Mouse (Mus musculus) layer of hippocampus, postnatal 25 days (tissue): ENCODE results near the gene Smc1b. TPM values are rescaled to one million over a fixed set of nuclear protein-coding genes. Genes with fewer than 3 reads are reported as not detected.
A peak's percentile ranks its signal among the peaks of the same experiment; 100 is the strongest.

Experiments
- DNase-seq, 2 experiments: peaks; one replicate each; pipeline ENCODE4 v3.0.0; 2022; ENCODE audit warnings: mixed read lengths in 2 of 2, low spot score in 1 of 2; ENCODE audit errors: extremely low spot score in 1 of 2
- total RNA-seq, 2 experiments: library from RNA; stranded (reverse); gene quantifications; 2 replicates each; pipeline ENCODE4 v1.2.3; 2021

Smc1b gene
- under 1 TPM in 1 of 2 experiments, not detected in 1; 0.16 TPM for total RNA-seq

DNA sequence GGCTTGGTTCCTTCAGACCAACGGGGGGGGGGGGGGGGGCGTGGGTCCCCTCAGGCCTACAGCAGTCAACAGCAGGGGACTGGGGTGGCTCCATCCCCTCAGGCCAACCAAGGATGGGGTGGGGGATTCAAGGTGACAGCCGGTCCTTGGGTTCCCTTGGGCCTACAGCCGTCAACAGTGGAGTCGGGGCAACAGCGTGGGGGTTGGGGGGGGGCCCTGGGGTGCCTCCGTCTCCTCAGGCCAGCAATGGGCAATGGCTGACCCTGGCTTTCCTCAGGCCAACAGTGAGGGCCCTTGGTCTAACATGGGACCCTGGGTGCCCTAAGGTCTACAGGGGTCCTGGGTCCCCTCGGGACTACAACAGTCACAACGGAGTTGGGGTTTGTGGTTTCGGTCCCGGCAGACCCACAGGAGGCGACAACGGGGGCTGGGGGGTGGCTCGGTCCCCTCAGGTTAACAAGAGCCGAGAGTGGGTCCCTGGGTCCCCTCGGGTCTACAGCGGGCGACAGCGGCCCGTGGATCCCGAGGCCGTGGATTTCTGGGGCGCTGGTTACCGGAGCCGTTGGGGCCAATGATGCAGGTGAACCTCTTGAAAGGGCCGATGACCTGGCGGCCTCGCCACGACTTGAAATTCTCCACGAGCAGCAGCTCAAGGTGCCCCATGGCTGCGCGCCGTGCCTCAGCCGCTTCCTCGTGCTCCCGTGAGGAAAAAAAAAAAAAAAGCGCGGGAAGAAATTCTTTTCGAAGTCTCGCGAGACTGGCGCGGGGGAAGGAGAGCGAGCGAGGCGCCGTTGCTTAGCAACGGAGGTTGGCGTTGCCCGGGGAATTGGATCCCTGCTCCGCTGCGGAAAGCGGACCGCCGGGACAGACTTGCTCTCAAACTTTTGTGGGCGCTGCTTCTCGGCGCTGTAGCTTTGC, at the start of gene Smc1b, which contains the start of gene Ribc2:
TSS of gene Smc1b (minus strand) at position 690 of the 918 bp plus-strand sequence.
TSS of gene Ribc2 (plus strand) at position 804 of the 918 bp plus-strand sequence.
- DNase-seq = peak; percentile 66 to 73

DNA sequence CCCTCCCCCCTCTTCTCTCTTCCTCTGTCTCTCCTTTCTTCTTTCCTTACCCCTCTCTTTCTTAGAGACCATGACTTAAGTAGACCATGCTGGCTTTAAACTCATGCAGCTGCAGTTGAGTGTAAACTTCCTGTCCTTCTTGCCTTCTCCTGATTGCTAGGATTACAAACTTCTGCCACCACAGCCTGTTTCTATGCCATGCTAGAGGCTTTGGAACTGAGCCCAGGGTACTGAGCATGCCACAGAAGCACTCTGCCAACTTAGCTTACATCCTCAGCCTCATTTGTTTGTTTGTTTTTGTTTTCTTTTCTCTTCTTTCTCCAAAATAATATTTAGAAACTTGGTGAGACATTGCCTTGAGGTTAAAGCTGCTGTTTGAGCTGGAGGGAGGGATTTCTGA, 48.6 kb upstream of the Smc1b start:
- no peak for DNase-seq

DNA sequence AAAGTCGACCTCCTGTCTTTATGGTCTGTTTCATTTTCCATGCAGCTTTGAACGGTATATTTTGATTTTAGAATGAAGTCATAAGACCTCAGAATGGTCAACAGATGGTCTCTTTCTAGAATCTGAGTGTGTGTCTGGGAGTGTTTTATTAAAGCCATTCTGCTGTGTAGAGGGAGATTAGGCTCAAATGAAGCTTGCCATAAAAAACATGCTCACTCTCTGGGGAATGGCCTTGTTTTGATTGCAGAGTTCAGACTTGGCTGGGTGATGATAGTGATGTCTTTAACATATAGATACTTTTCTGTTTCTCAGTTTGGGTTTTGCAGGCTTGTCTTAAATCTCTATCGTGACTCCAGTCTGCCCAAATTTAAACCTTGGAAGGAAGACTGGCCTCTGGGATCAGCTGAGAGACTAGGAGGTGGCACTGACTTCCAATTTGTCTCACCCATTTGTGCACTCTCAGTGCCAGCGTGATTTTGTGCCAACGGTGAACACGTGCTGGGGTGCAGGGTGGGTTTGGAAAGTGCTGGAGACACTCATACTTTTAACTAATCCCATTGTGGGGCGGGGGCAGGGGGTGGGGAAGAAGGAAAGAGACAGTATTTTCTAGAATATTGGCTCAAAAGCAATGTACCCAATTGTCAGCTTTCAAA, 47.9 kb upstream of the Smc1b start:
- no peak for DNase-seq

DNA sequence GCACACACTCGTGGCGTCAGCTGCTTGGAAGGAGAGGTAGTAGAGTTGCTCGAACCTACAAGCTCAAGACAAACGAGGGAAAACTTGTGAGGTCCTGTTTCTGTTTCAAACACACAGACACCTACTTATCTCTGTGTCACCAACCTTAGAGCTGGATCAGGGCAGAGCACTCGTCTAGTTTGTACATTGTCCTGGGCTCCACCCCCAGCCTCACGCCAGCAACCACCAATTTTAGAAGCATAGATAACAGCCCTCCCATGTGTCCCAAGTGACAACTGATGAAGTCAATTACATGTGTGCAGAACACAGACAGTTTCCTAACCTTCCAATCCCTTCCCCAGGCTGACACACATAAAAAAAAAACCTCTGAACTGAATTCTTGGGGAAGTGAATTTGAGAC, 46.4 kb upstream of the Smc1b start:
- DNase-seq = no peak

DNA sequence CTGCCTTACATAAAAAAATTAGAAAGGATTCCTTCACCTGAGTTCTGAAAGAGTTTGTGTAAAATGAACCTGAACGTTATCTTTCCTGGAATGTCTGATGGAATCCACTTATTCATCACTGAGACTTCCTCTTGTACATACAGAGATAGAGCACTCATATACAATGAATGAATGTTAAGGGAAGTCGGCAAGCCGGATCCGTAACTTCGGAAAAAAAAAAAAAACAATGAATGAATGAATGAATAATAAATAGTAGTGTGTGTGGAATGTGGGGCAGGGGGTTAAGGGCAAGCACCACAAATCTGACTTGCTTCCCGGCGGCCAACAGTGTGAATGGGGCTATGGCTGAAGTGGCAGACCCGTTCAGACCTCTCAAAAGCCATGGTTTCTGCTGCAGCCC, 45.8 kb upstream of the Smc1b start:
- peak in 1 of 2 experiments; percentile 50 for DNase-seq

DNA sequence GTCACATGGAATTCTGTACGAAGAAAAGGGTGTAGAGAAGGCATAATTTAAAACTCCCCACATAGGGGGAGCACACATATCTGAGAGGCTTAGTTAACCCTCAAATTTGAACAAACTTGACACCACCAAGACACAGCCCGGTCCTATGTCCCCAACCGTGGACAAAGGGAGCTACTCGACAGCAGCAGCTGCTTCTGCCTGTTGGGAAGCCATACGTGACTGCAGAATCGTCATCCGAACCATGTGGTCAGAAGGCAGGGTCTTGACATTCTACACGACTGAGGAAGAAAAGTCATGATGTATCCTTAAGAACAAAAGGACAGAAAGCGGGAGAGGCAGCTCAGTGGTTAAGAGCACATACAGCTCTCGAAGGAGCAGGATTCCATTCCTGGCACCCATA, 42.3 kb upstream of the Smc1b start:
- no peak for DNase-seq

DNA sequence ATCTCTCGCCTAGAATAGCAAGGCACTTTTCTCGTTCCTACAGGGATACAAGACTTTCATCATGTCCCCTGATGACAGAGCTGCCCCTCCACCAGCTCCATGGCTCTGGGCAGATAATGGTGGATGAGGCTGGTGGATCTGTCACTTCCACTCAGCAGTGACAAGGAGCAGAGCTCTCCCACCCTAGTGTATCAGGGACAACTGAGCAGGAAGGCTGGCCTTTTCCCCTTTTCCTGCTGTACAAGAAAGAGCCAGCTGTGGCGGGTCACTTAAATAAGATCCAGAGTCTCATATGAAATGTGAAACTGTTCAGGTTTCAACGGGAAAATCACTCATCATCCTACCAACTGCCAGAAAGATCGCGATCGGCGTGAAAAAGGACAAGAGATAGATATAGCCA, 41.7 kb upstream of the Smc1b start:
- no peak for DNase-seq

DNA sequence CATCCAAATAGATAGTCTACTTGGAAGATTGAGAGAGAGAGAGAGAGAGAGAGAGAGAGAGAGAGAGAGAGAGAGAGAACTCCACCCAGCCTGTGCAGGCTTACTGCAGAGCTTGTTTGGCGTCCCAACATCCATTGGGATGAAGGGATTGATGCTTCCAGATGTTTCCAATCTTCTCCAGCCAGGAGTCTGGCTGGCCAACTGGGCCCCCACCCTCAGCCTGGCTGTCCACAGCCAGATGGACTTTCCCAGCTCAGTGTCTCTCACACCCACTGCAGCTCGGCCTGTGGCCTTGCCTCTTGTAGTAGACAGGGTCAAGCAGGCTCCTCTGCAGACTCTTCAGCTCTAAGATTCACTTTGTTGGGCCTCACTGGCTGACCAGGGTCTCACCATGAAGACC, 40.3 kb upstream of the Smc1b start:
- DNase-seq = no peak

DNA sequence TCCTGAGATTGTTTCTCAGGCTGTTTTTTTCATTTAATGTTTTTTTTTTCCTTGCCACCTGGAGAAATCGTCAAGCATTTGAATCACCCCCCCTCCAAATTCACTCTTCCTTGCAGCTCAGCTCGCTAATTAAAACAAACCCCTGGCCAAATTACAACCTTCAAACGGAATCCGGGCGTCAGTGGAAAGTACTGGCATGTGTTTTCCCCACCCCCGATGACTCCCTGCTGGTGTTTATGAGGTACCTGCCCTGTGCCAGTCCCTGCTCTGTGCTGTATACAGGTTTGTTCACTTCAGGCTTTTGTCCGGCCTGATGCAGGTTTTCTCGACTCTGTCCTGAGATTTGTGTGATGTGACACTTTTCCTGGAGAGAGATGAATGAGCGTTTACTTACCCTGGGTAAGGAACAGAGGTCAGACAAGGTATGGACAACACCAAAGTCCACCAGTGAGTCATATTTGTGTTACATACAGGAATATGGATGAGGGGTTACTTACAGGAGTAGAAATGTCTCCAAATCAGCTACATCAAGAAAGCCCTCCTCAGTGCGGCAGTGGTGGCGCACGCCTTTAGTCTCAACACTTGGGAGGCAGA, 35.4 kb upstream of the Smc1b start:
- DNase-seq = no peak

DNA sequence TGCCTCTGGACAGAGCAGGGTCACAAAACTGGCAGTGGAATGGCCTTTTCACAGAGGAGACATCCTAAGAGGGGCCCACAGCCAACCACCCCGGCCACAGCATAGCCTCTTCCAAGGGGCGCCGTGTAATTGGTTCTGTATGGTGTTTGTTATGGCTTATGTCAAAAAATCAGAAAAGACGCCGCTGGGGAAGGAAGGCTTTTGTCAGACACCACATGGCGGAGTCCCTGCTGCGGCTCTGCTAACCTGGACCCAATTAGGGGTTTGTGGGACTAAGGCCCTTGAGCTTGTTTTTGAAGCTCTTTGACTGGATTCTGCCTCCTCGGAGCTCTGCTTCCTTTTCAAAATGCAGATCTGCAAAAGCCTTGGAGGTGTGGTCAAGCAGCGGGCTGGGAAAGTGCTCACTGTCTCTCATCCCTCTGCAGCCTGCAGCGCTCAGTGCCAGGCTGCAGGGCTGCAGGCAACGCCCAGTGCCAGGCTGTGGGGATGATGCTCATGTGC, 34.7 kb upstream of the Smc1b start:
- DNase-seq = no peak

DNA sequence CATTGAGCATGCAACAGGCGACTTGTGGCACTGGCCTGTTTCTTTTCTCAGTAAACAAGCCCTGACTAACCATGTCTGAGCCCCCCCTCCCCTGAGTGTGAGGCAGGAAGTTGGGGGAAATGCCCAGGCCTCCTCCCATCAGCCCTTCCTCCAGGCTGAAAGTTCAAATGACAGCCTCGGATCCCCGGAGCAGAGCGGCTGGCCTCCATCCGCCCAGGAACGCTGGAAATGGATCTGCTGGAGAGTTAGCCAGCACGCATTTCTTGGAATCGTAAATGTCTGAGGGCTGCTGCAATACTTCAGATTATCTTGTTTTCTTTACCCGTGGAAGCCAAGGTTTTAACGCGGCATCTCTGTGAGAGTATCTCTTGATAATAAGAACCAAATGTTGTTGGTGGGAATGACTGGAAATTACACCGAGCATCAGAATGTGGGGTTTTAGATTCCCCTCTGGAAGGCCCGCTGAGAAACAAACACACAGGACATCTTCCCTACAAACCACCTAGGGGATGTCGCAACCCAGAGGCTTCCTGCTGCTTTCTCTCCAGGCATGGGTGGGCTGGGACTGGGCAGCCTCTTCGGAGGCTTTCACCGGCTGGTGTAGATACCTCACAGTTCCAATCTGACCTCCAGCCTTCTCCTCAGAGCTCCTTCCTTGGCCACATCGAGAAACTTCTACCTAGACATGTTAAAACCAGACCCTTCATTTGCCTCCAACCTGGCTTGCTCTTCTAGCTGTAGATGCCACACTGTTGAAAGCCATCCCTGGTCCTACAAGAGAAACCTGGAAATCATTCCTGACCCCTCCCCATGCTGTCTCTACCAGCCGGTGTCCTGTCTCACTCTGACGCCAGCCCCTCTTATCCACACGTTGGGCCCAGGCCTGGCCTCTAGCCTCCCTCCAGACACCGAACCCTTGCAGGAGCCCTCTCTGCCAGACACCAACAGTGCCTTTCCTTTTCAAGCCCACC, 31.2 kb upstream of the Smc1b start:
- DNase-seq = no peak

DNA sequence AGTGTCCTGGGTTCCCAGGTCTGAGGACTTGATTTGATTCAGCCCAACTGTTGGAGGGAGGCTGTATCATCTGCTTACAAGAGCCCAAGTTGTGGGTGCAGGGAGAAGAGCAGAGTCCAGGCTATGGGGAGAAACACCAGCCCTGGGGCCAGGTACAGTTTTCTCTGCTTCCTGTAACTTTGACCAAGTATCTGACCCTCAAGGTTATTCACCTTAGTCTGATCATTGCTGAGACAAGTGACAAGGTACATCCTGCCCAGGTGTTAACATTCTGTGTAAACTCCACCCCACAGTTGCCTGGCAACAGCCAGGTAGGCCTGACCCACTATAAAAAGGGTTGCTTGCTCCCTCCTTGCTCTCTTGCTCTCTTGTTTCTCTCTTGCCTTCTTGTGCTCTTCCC, 29.7 kb upstream of the Smc1b start:
- DNase-seq = no peak

DNA sequence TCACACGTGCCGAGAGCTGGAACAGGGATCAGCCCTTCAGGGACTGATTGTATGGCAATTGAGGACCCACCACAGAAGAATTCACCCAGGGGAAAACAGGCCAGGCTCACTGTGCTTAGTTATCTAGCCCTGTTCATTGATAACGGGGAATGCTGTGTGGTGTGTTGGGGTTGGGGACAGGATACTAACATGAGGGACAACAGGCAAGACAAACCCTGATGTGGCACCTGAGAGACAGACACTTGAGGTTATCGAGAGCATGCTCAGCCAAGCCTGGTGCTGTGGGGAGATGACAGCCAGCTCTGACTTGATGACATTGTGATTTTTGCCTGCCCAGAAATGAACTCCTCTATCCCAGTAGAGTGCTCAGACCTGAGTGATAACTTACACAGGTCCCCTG, 24.4 kb upstream of the Smc1b start:
- no peak for DNase-seq

DNA sequence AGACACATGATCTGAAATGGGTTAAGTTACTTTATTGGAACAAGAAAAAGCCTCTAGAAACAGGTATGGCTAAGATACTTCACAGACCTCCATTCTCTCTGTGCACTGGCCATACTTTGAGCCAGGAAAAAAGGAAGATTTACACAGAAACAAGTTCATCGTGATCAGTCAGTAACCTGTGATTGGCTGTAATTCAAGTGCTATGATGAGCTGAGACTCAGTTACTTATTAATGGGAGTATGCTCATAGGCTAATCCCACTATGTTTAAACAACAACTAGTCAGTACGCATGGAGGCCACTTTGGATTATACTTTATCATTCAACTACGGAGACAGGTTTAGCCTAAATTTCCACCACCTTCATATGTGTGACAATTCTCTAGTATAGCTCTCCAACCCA, 22.3 kb upstream of the Smc1b start:
- DNase-seq = no peak

DNA sequence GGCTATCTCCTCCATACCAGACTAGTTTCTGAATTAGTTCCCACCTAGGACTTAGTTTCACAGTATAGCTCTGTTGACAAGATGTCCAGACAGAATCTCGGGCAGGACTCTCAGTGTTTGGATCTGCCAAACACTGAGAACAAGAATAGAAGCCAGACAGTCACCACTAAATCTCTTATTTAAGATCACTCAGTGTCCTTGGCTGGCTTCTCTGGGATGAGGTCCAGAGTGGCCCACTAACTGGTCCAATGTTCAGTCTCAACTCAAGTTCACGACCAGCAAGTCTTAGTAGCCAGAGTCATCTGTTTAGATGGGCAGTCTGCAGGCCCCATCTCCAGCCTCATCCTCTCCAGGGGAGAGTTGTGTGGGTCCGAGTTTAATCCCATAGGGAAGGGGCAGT, 20.8 kb upstream of the Smc1b start:
- DNase-seq = no peak

DNA sequence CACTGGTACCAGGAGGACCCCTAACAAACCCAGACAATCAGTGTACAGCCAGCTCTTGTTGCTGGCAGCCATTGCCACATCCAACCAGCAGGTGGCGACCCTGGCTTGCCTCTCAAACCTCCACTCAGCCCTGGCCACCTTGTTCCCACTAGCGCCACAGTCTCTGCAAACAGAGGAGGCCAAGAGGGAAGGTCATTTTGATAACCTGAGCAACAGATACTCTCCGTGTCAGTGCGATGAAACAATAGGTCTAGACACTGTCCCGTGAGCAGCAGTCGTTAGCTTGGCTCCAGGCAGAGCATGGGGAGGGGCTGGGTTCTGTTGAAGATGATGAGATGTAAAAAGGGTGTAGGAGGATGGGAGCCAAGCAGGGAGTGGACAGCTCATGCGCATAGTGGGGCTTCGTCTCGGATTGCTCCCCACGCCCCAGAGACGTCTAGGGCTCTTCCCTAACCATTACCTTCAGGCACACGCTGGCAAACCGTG, 19.7 kb upstream of the Smc1b start:
- DNase-seq = peak; percentile 71 to 86

DNA sequence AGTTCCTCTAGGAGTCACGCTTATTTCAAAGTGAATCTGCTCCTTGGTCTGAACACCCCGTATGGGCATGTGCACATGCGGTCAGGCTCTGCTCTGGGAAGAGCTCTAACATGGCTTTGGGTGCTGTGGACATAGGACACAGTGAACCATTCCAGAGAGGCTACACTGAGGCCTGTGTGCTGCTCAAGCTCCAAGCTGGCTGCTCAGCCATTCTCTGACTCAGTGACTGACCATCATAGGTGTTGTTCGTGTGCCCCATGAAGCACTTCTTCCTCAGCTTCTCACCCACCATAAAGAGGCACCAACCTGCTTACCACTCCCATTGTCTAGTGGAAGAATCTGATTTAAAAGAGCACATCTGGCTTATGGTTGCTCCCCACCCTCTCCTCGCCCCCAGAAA, 12.5 kb upstream of the Smc1b start:
- DNase-seq = no peak

DNA sequence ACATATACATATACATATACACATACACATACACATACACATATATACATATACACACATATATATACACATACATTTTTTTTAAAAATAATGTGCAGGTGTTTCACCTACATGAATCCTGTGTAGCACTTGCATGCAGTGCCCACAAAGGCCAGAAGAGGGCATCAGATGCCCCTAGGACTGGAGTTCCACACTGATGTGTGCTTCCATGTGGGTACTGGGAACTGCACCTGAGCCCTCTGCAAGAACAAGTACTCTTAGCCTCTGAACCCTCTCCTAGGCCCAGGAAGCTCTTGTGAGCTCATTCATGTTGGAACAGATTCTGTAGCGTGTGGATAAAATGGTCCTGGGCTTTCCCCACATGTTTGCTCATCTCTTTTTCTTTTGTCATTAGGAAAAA, 12.0 kb upstream of the Smc1b start:
- no peak for DNase-seq

DNA sequence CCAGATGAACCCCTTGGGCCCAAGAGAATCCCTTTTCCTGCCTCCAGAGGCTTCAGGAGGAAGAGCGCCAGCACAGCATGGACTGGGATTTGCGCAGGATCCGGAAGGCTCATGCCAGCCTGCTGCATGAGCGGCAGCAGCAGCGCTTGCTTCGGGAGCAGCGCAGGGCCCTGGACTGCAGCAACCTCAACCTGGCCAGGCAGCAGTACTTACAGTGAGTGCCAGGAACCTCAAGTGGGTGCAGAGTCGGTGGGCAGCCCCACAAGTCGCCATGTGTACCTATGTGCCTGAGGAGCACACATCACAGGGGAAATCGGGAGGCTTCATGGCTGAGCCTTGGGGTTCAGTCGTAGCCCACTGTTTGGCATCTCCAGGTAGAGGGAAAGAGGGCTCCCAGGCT, 11.4 kb upstream of the Smc1b start:
- no peak for DNase-seq

DNA sequence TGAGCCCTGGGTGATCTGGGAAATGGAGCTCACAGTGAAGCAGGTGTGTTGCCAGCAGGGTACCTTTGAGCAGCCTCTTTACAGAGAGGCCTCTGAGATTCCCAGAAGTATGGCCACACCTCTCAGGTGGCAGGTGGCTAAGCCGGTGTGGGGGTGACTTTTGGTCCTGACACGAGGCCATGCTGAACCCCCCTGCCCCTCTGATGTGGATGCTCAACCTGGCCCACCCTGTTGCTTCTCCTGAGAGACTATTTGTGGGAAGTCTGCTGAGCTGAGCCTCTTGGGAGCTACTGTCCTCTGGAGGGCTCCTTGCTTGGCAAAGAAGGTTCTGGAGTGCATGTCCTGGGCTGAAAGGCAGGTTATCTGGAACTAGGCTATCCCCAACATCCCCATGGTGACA, 10.7 kb upstream of the Smc1b start:
- no peak for DNase-seq
